Mouse (Mus musculus) kidney, embryonic 16.5 days (tissue): ENCODE data around the gene Cers3. TPM values are rescaled to one million over a fixed set of nuclear protein-coding genes. Genes with fewer than 3 reads are reported as not detected.

ENCODE experiments used
- ATAC-seq: fragments of 200-750 bp; cut with Nextera tagmentation; 2 replicates; pipeline ENCODE4 v1.8.0; 2017; ENCODE audit warnings: moderate TSS enrichment; ENCODE audit not compliant: low FRiP score, low TSS enrichment
- H3K27ac ChIP-seq: fragments of 300-500 bp; sonication (generic); 2 replicates; pipeline ENCODE4 v1.5.1; 2014; ENCODE audit warnings: low read length
- H3K27me3 ChIP-seq: fragments of 300-500 bp; sonication (generic); 2 replicates; pipeline ENCODE4 v1.6.1; 2014; ENCODE audit warnings: low read length, control low read depth, mixed read lengths; ENCODE audit not compliant: insufficient read depth
- H3K36me3 ChIP-seq: fragments of 300-500 bp; sonication (generic); 2 replicates; pipeline ENCODE4 v1.6.1; 2014; ENCODE audit warnings: low read length, control low read depth, mixed read lengths; ENCODE audit not compliant: insufficient read depth
- H3K4me1 ChIP-seq: fragments of 300-500 bp; sonication (generic); 2 replicates; pipeline ENCODE4 v1.6.1; 2014; ENCODE audit warnings: low read length, control low read depth, mixed read lengths; ENCODE audit not compliant: insufficient read depth
- H3K4me2 ChIP-seq: fragments of 300-500 bp; sonication (generic); replicated peaks from 2 replicates; pipeline ENCODE4 v1.6.1; 2014; ENCODE audit warnings: low read depth, low read length
- H3K4me3 ChIP-seq: fragments of 300-500 bp; sonication (generic); 2 replicates; pipeline ENCODE4 v1.5.1; 2014; ENCODE audit warnings: mild to moderate bottlenecking, low read length
- H3K9ac ChIP-seq: fragments of 300-500 bp; sonication (generic); replicated peaks from 2 replicates; pipeline ENCODE4 v1.6.1; 2014; ENCODE audit warnings: low read length
- H3K9me3 ChIP-seq: fragments of 300-500 bp; sonication (generic); 2 replicates; pipeline ENCODE4 v1.6.1; 2016; ENCODE audit warnings: low read length, control low read depth
- WGBS: fragments of 180-500 bp; shearing (Covaris S2); extraction: QIAGEN DNeasy Blood & Tissue Kit; methylation state at CpG from one replicate; pipeline ENCODE4 v1.1.7; 2014; 5-methylcytosine and 5-hydroxymethylcytosine counted together
- polyA plus RNA-seq: library from polyadenylated mRNA; unstranded; fragments of >200 nt; fragmentation: Nextera tagmentation; extraction: Ambion mirVana; gene quantifications from 2 replicates; pipeline ENCODE4 v1.2.1, GENCODE M21; 2015

Gene Cers3
- polyA plus RNA-seq, 1 experiment from 2014 or later, result 2.7 TPM

- no peak for ATAC-seq
- Histone ChIP-seq H3K9me3 (no peaks in the 10 kb centered on the region), H3K4me1 (no peaks in the 10 kb centered on the region; the same call in 1 of the 2 replicates), H3K9ac (no peak overlapping the region), H3K4me2 (no peak overlapping the region), H3K36me3 (no peaks in the 10 kb centered on the region), H3K27ac (no peak overlapping the region), H3K4me3 (no peak overlapping the region), H3K27me3 (no peaks in the 10 kb centered on the region)
- 94% methylated on average over 11 of the region's 11 CpGs for WGBS
Measured at GRCm38 (mm10) chr7:66733882-66734281, 9.4 kb upstream of the Cers3 start.

- WGBS, result 96% methylated on average over 4 of the region's 4 CpGs
- ATAC-seq, result no peak
- H3K4me3 ChIP-seq, result no peak overlapping the region
- no peaks in the 10 kb centered on the region; the same call in 1 of the 2 replicates for H3K4me1 ChIP-seq
- no peak overlapping the region for H3K27ac ChIP-seq
- no peak overlapping the region for H3K9ac ChIP-seq
- H3K27me3 ChIP-seq, result no peaks in the 10 kb centered on the region
- H3K4me2 ChIP-seq, result no peak overlapping the region
- no peaks in the 10 kb centered on the region for H3K9me3 ChIP-seq
- no peaks in the 10 kb centered on the region for H3K36me3 ChIP-seq
Measured at GRCm38 (mm10) chr7:66734466-66734865, 8.8 kb upstream of the Cers3 start.

GRCm38 (mm10) chr7:66734993-66735392, 8.3 kb upstream of the Cers3 start:
- no peaks in the 10 kb centered on the region for H3K27me3 ChIP-seq
- H3K27ac ChIP-seq, result no peak overlapping the region
- no peak overlapping the region for H3K4me3 ChIP-seq
- WGBS, result 82% methylated on average over 6 of the region's 6 CpGs
- no peaks in the 10 kb centered on the region; the same call in 1 of the 2 replicates for H3K4me1 ChIP-seq
- H3K4me2 ChIP-seq, result no peak overlapping the region
- ATAC-seq, result no peak
- no peaks in the 10 kb centered on the region for H3K9me3 ChIP-seq
- no peak overlapping the region for H3K9ac ChIP-seq
- H3K36me3 ChIP-seq, result no peaks in the 10 kb centered on the region

GRCm38 (mm10) chr7:66737418-66737817, 5.9 kb upstream of the Cers3 start:
- no peak for ATAC-seq
- no peaks in the 10 kb centered on the region for H3K27me3 ChIP-seq
- no peaks in the 10 kb centered on the region for H3K36me3 ChIP-seq
- H3K4me3 ChIP-seq, result no peak overlapping the region
- H3K4me1 ChIP-seq, result no peaks in the 10 kb centered on the region
- no peak overlapping the region for H3K27ac ChIP-seq
- H3K9me3 ChIP-seq, result no peaks in the 10 kb centered on the region
- H3K4me2 ChIP-seq, result no peak overlapping the region
- 88% methylated on average over 4 of the region's 4 CpGs for WGBS
- no peak overlapping the region for H3K9ac ChIP-seq

- H3K4me2 ChIP-seq, result no peak overlapping the region
- H3K27me3 ChIP-seq, result no peaks in the 10 kb centered on the region
- ATAC-seq, result no peak
- H3K4me1 ChIP-seq, result no peaks in the 10 kb centered on the region
- H3K4me3 ChIP-seq, result no peak overlapping the region
- H3K27ac ChIP-seq, result no peak overlapping the region
- 86% methylated on average over 5 of the region's 5 CpGs for WGBS
- H3K9me3 ChIP-seq, result no peaks in the 10 kb centered on the region
- H3K9ac ChIP-seq, result no peak overlapping the region
- H3K36me3 ChIP-seq, result no peaks in the 10 kb centered on the region
Measured at GRCm38 (mm10) chr7:66741008-66741407, 2.3 kb upstream of the Cers3 start.

- Histone ChIP-seq H3K36me3 (no peaks in the 10 kb centered on the region), H3K4me1 (no peaks in the 10 kb centered on the region), H3K9me3 (no peaks in the 10 kb centered on the region), H3K4me2 (no peak overlapping the region), H3K9ac (no peak overlapping the region), H3K27ac (no peak overlapping the region), H3K4me3 (no peak overlapping the region), H3K27me3 (no peaks in the 10 kb centered on the region)
- 75% methylated on average over 8 of the region's 8 CpGs for WGBS
- no peak for ATAC-seq
Measured at GRCm38 (mm10) chr7:66741412-66741811, 1.9 kb upstream of the Cers3 start.

- no peak overlapping the region for H3K27ac ChIP-seq
- no peaks in the 10 kb centered on the region for H3K4me1 ChIP-seq
- H3K4me2 ChIP-seq, result no peak overlapping the region
- WGBS, result 81% methylated on average over 7 of the region's 7 CpGs
- H3K9ac ChIP-seq, result no peak overlapping the region
- H3K4me3 ChIP-seq, result no peak overlapping the region
- ATAC-seq, result no peak
- H3K27me3 ChIP-seq, result no peaks in the 10 kb centered on the region
- no peaks in the 10 kb centered on the region for H3K9me3 ChIP-seq
- H3K36me3 ChIP-seq, result no peaks in the 10 kb centered on the region
Measured at GRCm38 (mm10) chr7:66746972-66747371, 3.7 kb downstream of the Cers3 start.

- WGBS, result 77% methylated on average over 1 of the region's 1 CpGs
- no peaks in the 10 kb centered on the region for H3K27me3 ChIP-seq
- no peaks in the 10 kb centered on the region for H3K36me3 ChIP-seq
- H3K9ac ChIP-seq, result no peak overlapping the region
- H3K4me2 ChIP-seq, result no peak overlapping the region
- no peak overlapping the region for H3K4me3 ChIP-seq
- no peak overlapping the region for H3K27ac ChIP-seq
- no peaks in the 10 kb centered on the region for H3K9me3 ChIP-seq
- H3K4me1 ChIP-seq, result no peaks in the 10 kb centered on the region
- ATAC-seq, result no peak
Measured at GRCm38 (mm10) chr7:66749998-66750397, 6.7 kb downstream of the Cers3 start.

GRCm38 (mm10) chr7:66753816-66754215, 10.5 kb downstream of the Cers3 start:
- H3K27ac ChIP-seq, result no peak overlapping the region
- H3K9me3 ChIP-seq, result no peaks in the 10 kb centered on the region
- 78% methylated on average over 8 of the region's 8 CpGs for WGBS
- H3K4me3 ChIP-seq, result no peak overlapping the region
- no peak overlapping the region for H3K9ac ChIP-seq
- ATAC-seq, result no peak
- H3K4me2 ChIP-seq, result no peak overlapping the region
- no peaks in the 10 kb centered on the region for H3K27me3 ChIP-seq
- H3K36me3 ChIP-seq, result no peaks in the 10 kb centered on the region
- no peaks in the 10 kb centered on the region for H3K4me1 ChIP-seq

- no peak overlapping the region for H3K9ac ChIP-seq
- no peaks in the 10 kb centered on the region for H3K9me3 ChIP-seq
- H3K4me2 ChIP-seq, result no peak overlapping the region
- ATAC-seq, result no peak
- H3K4me3 ChIP-seq, result no peak overlapping the region
- no peak overlapping the region for H3K27ac ChIP-seq
- WGBS, result 81% methylated on average over 7 of the region's 7 CpGs
- H3K4me1 ChIP-seq, result no peaks in the 10 kb centered on the region
- H3K36me3 ChIP-seq, result no peaks in the 10 kb centered on the region
- H3K27me3 ChIP-seq, result no peaks in the 10 kb centered on the region
Measured at GRCm38 (mm10) chr7:66755611-66756010, 12.3 kb downstream of the Cers3 start.

GRCm38 (mm10) chr7:66769902-66770301, 26.6 kb downstream of the Cers3 start:
- no peaks in the 10 kb centered on the region for H3K27me3 ChIP-seq
- WGBS, result 65% methylated on average over 5 of the region's 5 CpGs
- H3K4me3 ChIP-seq, result no peak overlapping the region
- H3K27ac ChIP-seq, result no peak overlapping the region
- no peak overlapping the region for H3K4me2 ChIP-seq
- no peaks in the 10 kb centered on the region for H3K4me1 ChIP-seq
- no peaks in the 10 kb centered on the region for H3K36me3 ChIP-seq
- no peak for ATAC-seq
- no peaks in the 10 kb centered on the region for H3K9me3 ChIP-seq
- H3K9ac ChIP-seq, result no peak overlapping the region
